Mouse (Mus musculus) cerebellum, postnatal 4 days (tissue): Measurements from ENCODE around the gene Myef2.

Experiments
- DNase-seq, 2 experiments: peaks; one replicate each; pipeline ENCODE4 v3.0.0; 2022; ENCODE audit warnings: low spot score in 2 of 2, mixed read lengths in 1 of 2

Myef2 gene

DNA sequence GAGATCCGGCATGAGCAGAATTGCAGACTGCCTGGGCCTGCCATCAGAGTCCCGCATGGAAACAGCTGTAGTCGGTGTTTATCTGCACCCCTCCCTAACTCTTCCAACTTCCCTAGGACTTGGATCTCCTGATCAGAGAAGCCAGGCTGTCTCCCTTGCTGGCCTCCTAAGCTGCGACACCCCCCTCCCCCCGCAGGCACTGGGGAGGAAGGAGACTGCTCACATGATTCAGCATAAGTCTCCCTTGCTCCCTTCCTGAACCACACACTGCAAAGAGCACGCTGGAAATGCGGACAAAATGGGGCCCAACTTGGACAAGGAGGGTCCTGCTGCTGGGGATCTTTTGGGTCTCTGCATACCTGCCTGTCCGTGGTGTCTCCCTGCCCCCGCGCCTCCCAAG is 55.6 kb downstream of the Myef2 start, which contains the start of gene Slc24a5:
Slc24a5 (plus strand) TSS at position 231 of the 400 bp plus-strand sequence.
- no peak for DNase-seq

DNA sequence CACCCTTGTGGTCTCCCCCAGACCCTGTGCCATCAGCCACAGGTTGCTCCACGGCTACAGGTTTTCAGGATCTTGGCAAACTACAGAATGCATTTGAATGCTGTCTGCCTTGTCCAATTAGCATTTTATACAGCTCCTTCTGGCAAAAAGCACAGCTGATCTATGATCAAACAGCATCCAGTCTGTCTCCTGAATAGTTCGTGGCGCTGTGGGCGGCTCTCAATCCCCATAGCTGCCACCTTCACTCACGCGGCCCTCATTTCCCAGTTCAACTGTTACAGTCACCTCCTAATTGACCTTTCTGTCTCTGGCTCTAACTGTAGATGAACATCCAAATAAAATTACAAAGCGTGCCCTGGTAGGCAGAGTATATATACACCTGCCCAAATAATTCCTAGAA is 56.1 kb downstream of the Myef2 start:
- no peak for DNase-seq

DNA sequence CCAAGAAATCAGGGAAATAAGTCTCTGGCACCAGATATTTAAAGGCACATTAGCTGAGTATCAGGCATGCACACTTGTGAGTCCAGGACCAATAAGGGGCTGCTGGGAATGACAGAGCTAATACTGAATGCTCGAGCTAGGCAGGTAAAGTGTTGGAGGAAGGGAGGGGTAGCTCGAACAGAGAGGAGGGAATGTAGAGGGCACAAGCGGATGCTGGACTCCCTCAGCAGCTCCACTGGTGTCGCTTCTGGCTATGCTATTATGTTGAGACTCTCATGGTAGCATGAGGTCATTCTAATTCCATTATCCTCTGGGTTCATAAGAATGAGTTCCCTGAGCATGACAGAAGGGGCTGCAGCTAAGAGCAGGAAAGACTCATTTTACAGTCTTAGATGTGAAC is 60.5 kb downstream of the Myef2 start:
- no peak for DNase-seq

DNA sequence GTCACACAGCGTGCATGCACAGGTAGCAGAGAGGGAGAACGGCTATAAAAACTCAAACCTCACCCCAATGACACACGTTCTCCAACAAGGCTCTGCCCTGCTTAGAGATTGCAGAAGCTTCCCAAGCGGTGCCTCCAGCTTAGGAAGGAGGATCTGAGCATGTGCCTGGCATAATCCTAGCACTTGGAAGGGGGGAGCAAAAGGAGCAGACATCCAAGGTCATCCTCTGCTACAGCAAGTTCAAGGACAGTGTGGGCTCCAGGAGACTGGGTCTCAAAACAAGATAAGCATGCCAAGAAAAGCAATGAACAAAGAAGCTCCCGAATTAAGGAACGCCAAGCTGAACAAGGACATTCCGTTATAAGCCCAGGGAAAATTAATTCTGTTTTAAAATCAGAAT is 62.0 kb downstream of the Myef2 start:
- DNase-seq, result no peak

DNA sequence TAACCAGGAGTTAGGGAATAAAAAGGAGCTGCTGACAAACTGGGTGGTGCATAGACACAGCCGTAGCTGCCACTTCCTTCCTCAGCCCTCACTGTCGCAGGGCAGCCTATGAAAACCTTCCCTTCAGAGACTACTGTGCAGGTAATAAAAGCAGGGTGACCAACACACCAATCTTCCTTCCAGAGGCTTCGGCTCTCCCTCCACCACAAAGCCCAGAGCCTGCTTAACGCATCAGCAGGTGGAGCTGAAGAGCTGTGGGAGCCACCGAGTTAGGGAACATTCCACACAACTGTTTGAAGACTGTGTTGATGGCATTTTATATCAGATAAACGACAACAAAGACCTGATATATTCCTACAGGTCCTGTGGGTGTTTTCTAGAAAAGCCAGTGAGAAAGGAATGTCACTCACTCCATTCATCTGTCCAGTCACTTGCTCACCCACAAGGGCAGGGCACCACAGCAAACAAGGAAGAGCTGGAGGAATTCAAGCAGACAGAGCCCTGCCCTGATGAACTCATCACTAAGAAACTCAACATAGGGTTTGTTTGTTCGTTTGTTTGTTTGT is 66.1 kb downstream of the Myef2 start:
- peak in 1 of 2 experiments; percentile 8 for DNase-seq

DNA sequence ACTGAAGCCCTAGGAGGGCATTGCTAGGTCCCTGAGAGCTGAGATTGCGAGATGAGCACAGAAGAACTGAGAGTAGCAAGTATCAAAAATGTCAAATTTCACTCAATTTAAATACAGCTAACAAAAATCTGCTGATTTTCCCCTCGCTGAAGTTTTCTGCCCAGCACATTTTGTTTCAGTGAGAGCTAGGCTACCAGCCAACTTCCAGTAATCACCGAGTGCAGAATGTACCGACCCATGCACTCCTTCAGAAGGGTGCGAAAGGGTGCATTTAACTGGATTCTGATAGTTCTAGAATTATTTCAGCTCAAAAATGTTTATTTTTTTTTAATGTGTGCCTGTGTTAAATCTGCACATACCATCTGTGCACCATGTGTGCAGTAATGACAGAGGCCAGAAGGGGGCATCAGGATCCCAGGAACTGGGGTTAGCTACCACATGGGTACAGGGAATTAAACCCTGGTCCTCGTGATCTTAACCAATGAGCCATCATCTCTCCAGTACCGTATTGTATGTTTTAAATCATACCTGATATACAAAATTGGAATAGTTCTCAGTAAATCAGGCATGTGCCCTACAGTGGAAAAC is 68.1 kb downstream of the Myef2 start:
- no peak for DNase-seq
